Mouse (Mus musculus): Measurements from ENCODE around the gene Rmi2. TPM values are rescaled to one million over a fixed set of nuclear protein-coding genes. Genes with fewer than 3 reads are reported as not detected.
"Not testable (repeated sequence)": the region's sequence is repeated elsewhere in the genome, so short reads cannot be mapped to it uniquely, and the experiment has no call there.

The Rmi2 gene
- polyA plus RNA-seq, 1 experiment from 2014 or later: 0.70 TPM

- Histone ChIP-seq H3K9me3 (ENCODE audit: control insufficient read depth, low read length) (no peaks in the 10 kb centered on the region), H3K4me3 (ENCODE audit: low read length) (no peak within 1 kb of the TSS), H3K4me1 (ENCODE audit: control insufficient read depth, insufficient read depth, low read depth, low read length) (no peaks in the 10 kb centered on the region), H3K27me3 (replicated peaks; ENCODE audit: control insufficient read depth, insufficient read depth, low read length) (no peaks in the 10 kb centered on the region), H3K36me3 (ENCODE audit: control insufficient read depth, insufficient read depth, low read length) (no peaks in the 10 kb centered on the region), H3K27ac (ENCODE audit: low read depth, low read length) (no peak within 1 kb of the TSS), H3K9ac (ENCODE audit: low read depth, low read length) (no peak within 1 kb of the TSS), H3K4me2 (ENCODE audit: low read length) (no peak within 1 kb of the TSS)
- WGBS: 81% methylated on average over 6 of the region's 6 CpGs
- ATAC-seq: no peak
Observed at GRCm38 (mm10) chr16:10796034-10796433, 38.8 kb upstream of the Rmi2 start, which contains the start of gene Prm2. Gene Prm2 (minus strand): TSS chr16:10796134.

GRCm38 (mm10) chr16:10802420-10802819 is 32.4 kb upstream of the Rmi2 start:
- not testable (repeated sequence) for H3K4me1 ChIP-seq (ENCODE audit: control insufficient read depth, insufficient read depth, low read depth, low read length); H3K4me2 ChIP-seq (ENCODE audit: low read length); H3K27ac ChIP-seq (ENCODE audit: low read depth, low read length); H3K9ac ChIP-seq (ENCODE audit: low read depth, low read length); H3K36me3 ChIP-seq (ENCODE audit: control insufficient read depth, insufficient read depth, low read length); H3K4me3 ChIP-seq (ENCODE audit: low read length); ATAC-seq; H3K9me3 ChIP-seq (ENCODE audit: control insufficient read depth, low read length); H3K27me3 ChIP-seq (replicated peaks; ENCODE audit: control insufficient read depth, insufficient read depth, low read length)
- 89% methylated on average over 3 of the region's 3 CpGs for WGBS

- no peak within 1 kb of the TSS for H3K4me2 ChIP-seq (ENCODE audit: low read length)
- ATAC-seq: no peak
- WGBS: 77% methylated on average over 10 of the region's 10 CpGs
Observed at GRCm38 (mm10) chr16:10805789-10806527, 28.9 kb upstream of the Rmi2 start, which contains the start of gene Prm1. Gene Prm1 (minus strand): TSS chr16:10805839.

GRCm38 (mm10) chr16:10810376-10810775 is 24.5 kb upstream of the Rmi2 start:
- H3K4me3 ChIP-seq (ENCODE audit: low read length): no peak overlapping the region
- ATAC-seq: no peak
- H3K4me2 ChIP-seq (ENCODE audit: low read length): no peak overlapping the region
- no peaks in the 10 kb centered on the region for H3K36me3 ChIP-seq (ENCODE audit: control insufficient read depth, insufficient read depth, low read length)
- WGBS: 89% methylated on average over 1 of the region's 1 CpGs
- no peaks in the 10 kb centered on the region for H3K27me3 ChIP-seq (replicated peaks; ENCODE audit: control insufficient read depth, insufficient read depth, low read length)
- H3K4me1 ChIP-seq (ENCODE audit: control insufficient read depth, insufficient read depth, low read depth, low read length): no peaks in the 10 kb centered on the region
- no peak overlapping the region for H3K9ac ChIP-seq (ENCODE audit: low read depth, low read length)
- H3K9me3 ChIP-seq (ENCODE audit: control insufficient read depth, low read length): no peaks in the 10 kb centered on the region
- no peak overlapping the region for H3K27ac ChIP-seq (ENCODE audit: low read depth, low read length)

More at GRCm38 (mm10) chr16:10805789-10806527, 28.9 kb upstream of the Rmi2 start, which contains the start of gene Prm1:
- Histone ChIP-seq H3K27me3 (replicated peaks; ENCODE audit: control insufficient read depth, insufficient read depth, low read length) (no peaks in the 10 kb centered on the region), H3K9ac (ENCODE audit: low read depth, low read length) (no peak within 1 kb of the TSS), H3K4me1 (ENCODE audit: control insufficient read depth, insufficient read depth, low read depth, low read length) (no peaks in the 10 kb centered on the region), H3K4me3 (ENCODE audit: low read length) (no peak within 1 kb of the TSS), H3K27ac (ENCODE audit: low read depth, low read length) (no peak within 1 kb of the TSS), H3K9me3 (ENCODE audit: control insufficient read depth, low read length) (no peaks in the 10 kb centered on the region), H3K36me3 (ENCODE audit: control insufficient read depth, insufficient read depth, low read length) (no peaks in the 10 kb centered on the region)

- H3K27me3 ChIP-seq (replicated peaks; ENCODE audit: control insufficient read depth, insufficient read depth, low read length): no peaks in the 10 kb centered on the region
- H3K36me3 ChIP-seq (ENCODE audit: control insufficient read depth, insufficient read depth, low read length): no peaks in the 10 kb centered on the region
- H3K27ac ChIP-seq (ENCODE audit: low read depth, low read length): no peak within 1 kb of the TSS
- no peaks in the 10 kb centered on the region for H3K4me1 ChIP-seq (ENCODE audit: control insufficient read depth, insufficient read depth, low read depth, low read length)
- H3K9ac ChIP-seq (ENCODE audit: low read depth, low read length): no peak within 1 kb of the TSS
- no peak for ATAC-seq
- WGBS: 91% methylated on average over 2 of the region's 2 CpGs
- no peaks in the 10 kb centered on the region for H3K9me3 ChIP-seq (ENCODE audit: control insufficient read depth, low read length)
- no peak within 1 kb of the TSS for H3K4me2 ChIP-seq (ENCODE audit: low read length)
- H3K4me3 ChIP-seq (ENCODE audit: low read length): no peak within 1 kb of the TSS
Observed at GRCm38 (mm10) chr16:10812865-10813371, 21.9 kb upstream of the Rmi2 start, which contains the start of gene Gm11172. Gene Gm11172 (plus strand): TSS chr16:10812915.

- 75% methylated on average over 4 of the region's 4 CpGs for WGBS
- Histone ChIP-seq H3K4me1 (ENCODE audit: control insufficient read depth, insufficient read depth, low read depth, low read length) (no peaks in the 10 kb centered on the region), H3K27ac (ENCODE audit: low read depth, low read length) (no peak overlapping the region), H3K9ac (ENCODE audit: low read depth, low read length) (no peak overlapping the region), H3K27me3 (replicated peaks; ENCODE audit: control insufficient read depth, insufficient read depth, low read length) (no peaks in the 10 kb centered on the region), H3K4me3 (ENCODE audit: low read length) (no peak overlapping the region), H3K36me3 (ENCODE audit: control insufficient read depth, insufficient read depth, low read length) (no peaks in the 10 kb centered on the region), H3K4me2 (ENCODE audit: low read length) (no peak overlapping the region), H3K9me3 (ENCODE audit: control insufficient read depth, low read length) (no peaks in the 10 kb centered on the region)
- no peak for ATAC-seq
Observed at GRCm38 (mm10) chr16:10813726-10814125, 21.1 kb upstream of the Rmi2 start.

- Histone ChIP-seq H3K27ac (ENCODE audit: low read depth, low read length) (no peak overlapping the region), H3K36me3 (ENCODE audit: control insufficient read depth, insufficient read depth, low read length) (no peaks in the 10 kb centered on the region), H3K27me3 (replicated peaks; ENCODE audit: control insufficient read depth, insufficient read depth, low read length) (no peaks in the 10 kb centered on the region), H3K4me3 (ENCODE audit: low read length) (no peak overlapping the region), H3K9me3 (ENCODE audit: control insufficient read depth, low read length) (no peaks in the 10 kb centered on the region), H3K9ac (ENCODE audit: low read depth, low read length) (no peak overlapping the region), H3K4me2 (ENCODE audit: low read length) (no peak overlapping the region), H3K4me1 (ENCODE audit: control insufficient read depth, insufficient read depth, low read depth, low read length) (no peaks in the 10 kb centered on the region)
- ATAC-seq: no peak
- 88% methylated on average over 4 of the region's 4 CpGs for WGBS
Observed at GRCm38 (mm10) chr16:10814864-10815263, 20.0 kb upstream of the Rmi2 start.

GRCm38 (mm10) chr16:10818579-10819135 is 16.2 kb upstream of the Rmi2 start:
- Histone ChIP-seq H3K4me2 (ENCODE audit: low read length) (no peak overlapping the region), H3K4me1 (ENCODE audit: control insufficient read depth, insufficient read depth, low read depth, low read length) (no peaks in the 10 kb centered on the region), H3K27ac (ENCODE audit: low read depth, low read length) (no peak overlapping the region), H3K36me3 (ENCODE audit: control insufficient read depth, insufficient read depth, low read length) (no peaks in the 10 kb centered on the region), H3K4me3 (ENCODE audit: low read length) (no peak overlapping the region), H3K9ac (ENCODE audit: low read depth, low read length) (no peak overlapping the region), H3K27me3 (replicated peaks; ENCODE audit: control insufficient read depth, insufficient read depth, low read length) (no peaks in the 10 kb centered on the region), H3K9me3 (ENCODE audit: control insufficient read depth, low read length) (no peaks in the 10 kb centered on the region; the same call in 1 of the 2 replicates)
- ATAC-seq: no peak
- WGBS: 71% methylated on average over 4 of the region's 4 CpGs

- no peak overlapping the region for H3K4me2 ChIP-seq (ENCODE audit: low read length)
- H3K4me3 ChIP-seq (ENCODE audit: low read length): no peak overlapping the region
- ATAC-seq: no peak
- no peak overlapping the region for H3K9ac ChIP-seq (ENCODE audit: low read depth, low read length)
- no peaks in the 10 kb centered on the region for H3K27me3 ChIP-seq (replicated peaks; ENCODE audit: control insufficient read depth, insufficient read depth, low read length)
- H3K4me1 ChIP-seq (ENCODE audit: control insufficient read depth, insufficient read depth, low read depth, low read length): no peaks in the 10 kb centered on the region
- 71% methylated on average over 3 of the region's 3 CpGs for WGBS
- no peaks in the 10 kb centered on the region; the same call in 1 of the 2 replicates for H3K9me3 ChIP-seq (ENCODE audit: control insufficient read depth, low read length)
- H3K27ac ChIP-seq (ENCODE audit: low read depth, low read length): no peak overlapping the region
- no peaks in the 10 kb centered on the region for H3K36me3 ChIP-seq (ENCODE audit: control insufficient read depth, insufficient read depth, low read length)
Observed at GRCm38 (mm10) chr16:10819966-10820365, 14.9 kb upstream of the Rmi2 start.

Measured in hindbrain, embryonic 16.5 days (tissue).